Mouse (Mus musculus) MEL (cell line): Measurements from ENCODE around the gene Hmgn1. TPM values are rescaled to one million over a fixed set of nuclear protein-coding genes. Genes with fewer than 3 reads are reported as not detected.

Source experiments
- DNase-seq: peaks from one replicate; pipeline ENCODE4 v3.0.0; 2011; ENCODE audit warnings: low read depth, low spot score
- H3K27ac ChIP-seq: 2 replicates; pipeline ENCODE4 v1.5.1; 2012; ENCODE audit warnings: low read depth, mild to moderate bottlenecking, control low read depth, low read length, moderate library complexity; ENCODE audit not compliant: control insufficient read depth
- H3K27me3 ChIP-seq, 2 experiments: fragments of 150-350 bp in 1 of 2; sonication (generic) in 1 of 2; 2 replicates each; pipeline ENCODE4 v1.6.1; 2012; ENCODE audit warnings: low read length in 2 of 2, mild to moderate bottlenecking in 2 of 2, improper control_type of control experiment in 1 of 2, moderate library complexity in 1 of 2; ENCODE audit not compliant: insufficient read depth in 2 of 2, control insufficient read depth in 1 of 2
- H3K36me3 ChIP-seq, 2 experiments: 2 replicates each; pipeline ENCODE4 v1.6.1; 2012 to 2014; ENCODE audit warnings: low read length in 2 of 2, improper control_type of control experiment in 1 of 2, inconsistent platforms in 1 of 2, mild to moderate bottlenecking in 1 of 2; ENCODE audit not compliant: insufficient read depth in 2 of 2, control insufficient read depth in 1 of 2
- H3K4me1 ChIP-seq, 2 experiments: fragments of 150-350 bp in 1 of 2; sonication (generic) in 1 of 2; 2 replicates each; pipeline ENCODE4 v1.6.1; 2012; ENCODE audit warnings: low read length in 2 of 2, improper control_type of control experiment in 1 of 2, mild to moderate bottlenecking in 1 of 2; ENCODE audit not compliant: insufficient read depth in 2 of 2, control insufficient read depth in 1 of 2
- H3K4me3 ChIP-seq, 2 experiments: fragments of 150-350 bp in 1 of 2; sonication (generic) in 1 of 2; 2 replicates each; pipeline ENCODE4 v1.5.1; 2012; ENCODE audit warnings: low read depth in 2 of 2, low read length in 2 of 2, mild to moderate bottlenecking in 2 of 2, moderate library complexity in 2 of 2, control low read depth in 1 of 2, improper control_type of control experiment in 1 of 2; ENCODE audit not compliant: control insufficient read depth in 1 of 2, insufficient read depth in 1 of 2
- H3K79me2 ChIP-seq: 2 replicates; pipeline ENCODE4 v1.6.1; 2012; ENCODE audit warnings: mild to moderate bottlenecking, low read length, moderate library complexity; ENCODE audit not compliant: control insufficient read depth, poor library complexity, insufficient read depth
- H3K9ac ChIP-seq: 2 replicates; pipeline ENCODE4 v1.6.1; 2012; ENCODE audit warnings: low read depth, mild to moderate bottlenecking, control low read depth, low read length, moderate library complexity; ENCODE audit not compliant: control insufficient read depth, poor library complexity, severe bottlenecking
- H3K9me3 ChIP-seq: fragments of 150-350 bp; sonication (generic); replicated peaks from 2 replicates; pipeline ENCODE4 v1.6.1; 2012; ENCODE audit warnings: mild to moderate bottlenecking, low read length, improper control_type of control experiment, moderate library complexity; ENCODE audit not compliant: insufficient read depth
- BHLHE40 ChIP-seq: IDR thresholded peaks from 2 replicates; pipeline ENCODE4 v1.6.1; 2012; ENCODE audit warnings: low read depth, mild to moderate bottlenecking, inconsistent platforms, low read length, improper control_type of control experiment, borderline replicate concordance
- CHD1 ChIP-seq: IDR thresholded peaks from 2 replicates; pipeline ENCODE4 v1.6.1; 2012; ENCODE audit warnings: low read depth, mild to moderate bottlenecking, inconsistent platforms, low read length, improper control_type of control experiment
- CHD2 ChIP-seq: IDR thresholded peaks from 2 replicates; pipeline ENCODE4 v1.6.1; 2011; ENCODE audit warnings: low read length, improper control_type of control experiment
- CTCF ChIP-seq, 3 experiments: IDR thresholded peaks in 2 of 3; conservative IDR thresholded peaks in 1 of 3; 2 replicates each; pipeline ENCODE4 v1.5.1; 2011 to 2012; ENCODE audit warnings: low read length in 3 of 3, low read depth in 2 of 3, mild to moderate bottlenecking in 2 of 3, improper control_type of control experiment in 1 of 3, inconsistent platforms in 1 of 3, mixed read lengths in 1 of 3, moderate library complexity in 1 of 3; ENCODE audit not compliant: control insufficient read depth in 1 of 3, insufficient read depth in 1 of 3, poor library complexity in 1 of 3, severe bottlenecking in 1 of 3
- ELF1 ChIP-seq: IDR thresholded peaks from 2 replicates; pipeline ENCODE4 v1.6.1; 2014; ENCODE audit warnings: low read depth, mild to moderate bottlenecking, inconsistent platforms, low read length, improper control_type of control experiment, moderate library complexity
- JUND ChIP-seq: IDR thresholded peaks from 2 replicates; pipeline ENCODE4 v1.6.1; 2011; ENCODE audit warnings: low read depth, mild to moderate bottlenecking, improper control_type of control experiment, low read length
- MAFK ChIP-seq: IDR thresholded peaks from 2 replicates; pipeline ENCODE4 v1.6.1; 2011; ENCODE audit warnings: low read depth, mild to moderate bottlenecking, low read length, improper control_type of control experiment, borderline replicate concordance
- MAX ChIP-seq: IDR thresholded peaks from 2 replicates; pipeline ENCODE4 v1.6.1; 2011; ENCODE audit warnings: low read length, improper control_type of control experiment
- MXI1 ChIP-seq: IDR thresholded peaks from 2 replicates; pipeline ENCODE4 v1.6.1; 2011; ENCODE audit warnings: mild to moderate bottlenecking, low read depth, low read length, improper control_type of control experiment
- MYB ChIP-seq: IDR thresholded peaks from 2 replicates; pipeline ENCODE4 v1.6.1; 2011; ENCODE audit warnings: mild to moderate bottlenecking, low read depth, low read length, improper control_type of control experiment
- MYC ChIP-seq: IDR thresholded peaks from 2 replicates; pipeline ENCODE4 v1.6.1; 2011; ENCODE audit warnings: low read depth, mild to moderate bottlenecking, low read length, improper control_type of control experiment, moderate library complexity
- POLR2A ChIP-seq, 2 experiments: IDR thresholded peaks; 2 replicates each; pipeline ENCODE4 v1.6.1; 2011 to 2012; ENCODE audit warnings: low read length in 2 of 2, mild to moderate bottlenecking in 2 of 2, control low read depth in 1 of 2, improper control_type of control experiment in 1 of 2, low read depth in 1 of 2, moderate library complexity in 1 of 2; ENCODE audit not compliant: control insufficient read depth in 1 of 2, insufficient read depth in 1 of 2, poor library complexity in 1 of 2
- POLR2AphosphoS2 ChIP-seq: IDR thresholded peaks from 2 replicates; pipeline ENCODE4 v1.6.1; 2011; ENCODE audit warnings: low read length, improper control_type of control experiment
- POLR2AphosphoS5 ChIP-seq: IDR thresholded peaks from 2 replicates; pipeline ENCODE4 v1.6.1; 2012; ENCODE audit warnings: low read depth, borderline replicate concordance, mild to moderate bottlenecking, inconsistent platforms, low read length, moderate library complexity, mixed read lengths
- RAD21 ChIP-seq: IDR thresholded peaks from 2 replicates; pipeline ENCODE4 v1.6.1; 2011; ENCODE audit warnings: mild to moderate bottlenecking, low read depth, low read length, improper control_type of control experiment
- RCOR1 ChIP-seq: IDR thresholded peaks from 2 replicates; pipeline ENCODE4 v1.6.1; 2012; ENCODE audit warnings: low read depth, mild to moderate bottlenecking, inconsistent platforms, low read length, improper control_type of control experiment
- SIN3A ChIP-seq: IDR thresholded peaks from 2 replicates; pipeline ENCODE4 v1.6.1; 2012; ENCODE audit warnings: low read length, improper control_type of control experiment, inconsistent platforms
- TAL1 ChIP-seq: IDR thresholded peaks from 2 replicates; pipeline ENCODE4 v1.6.1; 2012; ENCODE audit warnings: mild to moderate bottlenecking, inconsistent platforms, low read length, moderate library complexity, mixed read lengths
- TBP ChIP-seq: IDR thresholded peaks from 2 replicates; pipeline ENCODE4 v1.8.0; 2011; ENCODE audit warnings: low read depth, low read length, improper control_type of control experiment
- USF1 ChIP-seq: IDR thresholded peaks from 2 replicates; pipeline ENCODE4 v1.6.1; 2014; ENCODE audit warnings: low read depth, mild to moderate bottlenecking, inconsistent platforms, low read length, improper control_type of control experiment, moderate library complexity
- ZC3H11A ChIP-seq: IDR thresholded peaks from 2 replicates; pipeline ENCODE4 v1.6.1; 2012; ENCODE audit warnings: low read depth, mild to moderate bottlenecking, inconsistent platforms, low read length, improper control_type of control experiment
- ZKSCAN1 ChIP-seq: IDR thresholded peaks from 2 replicates; pipeline ENCODE4 v1.6.1; 2012; ENCODE audit warnings: low read depth, mild to moderate bottlenecking, inconsistent platforms, low read length, improper control_type of control experiment, moderate library complexity
- polyA plus RNA-seq, 2 experiments: library from polyadenylated mRNA; stranded (reverse) in 1 of 2; unstranded in 1 of 2; fragments of >175 nt in 1 of 2; fragments of >200 nt in 1 of 2; gene quantifications; 2 replicates each; pipeline versions ENCODE4 v1.2.1 to v1.2.4; 2012; ENCODE audit warnings: low replicate concordance in 2 of 2, low read depth in 1 of 2; ENCODE audit not compliant: insufficient read length in 2 of 2, insufficient read depth in 1 of 2, missing spikeins in 1 of 2
- total RNA-seq: library from RNA; depleted of rRNA; stranded (reverse); fragments of 300-350 nt; gene quantifications from 2 replicates; pipeline ENCODE4 v1.2.3, GENCODE M21; 2012

The Hmgn1 gene
- total and polyA plus RNA-seq, 3 experiments = 185 to 778 (median 246) TPM

DNA sequence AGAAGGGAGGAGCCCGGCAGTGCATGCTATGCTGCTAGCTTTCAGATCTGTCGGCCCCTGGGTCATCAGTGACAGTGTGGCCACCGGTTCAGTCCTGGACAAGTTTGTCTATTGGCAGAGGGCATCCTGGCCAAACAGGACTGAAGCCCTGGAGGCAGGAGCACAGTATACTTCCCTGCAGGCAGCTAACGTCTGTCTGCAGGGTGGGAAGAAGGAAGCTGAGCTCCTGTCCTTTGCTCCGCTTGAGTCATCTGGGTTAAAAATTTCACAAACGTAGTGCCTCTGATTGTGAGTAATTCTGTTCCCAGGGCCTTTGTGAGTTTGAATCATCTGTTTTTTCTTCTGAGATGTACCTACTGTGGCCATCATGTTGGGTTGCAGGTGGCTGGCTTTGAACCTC, 21.3 kb upstream of the Hmgn1 start:
- no peaks in the 10 kb centered on the region for H3K27me3 ChIP-seq
- peaks cover 39% of the 10 kb centered on the region for H3K79me2 ChIP-seq
- no peaks in the 10 kb centered on the region for H3K9me3 ChIP-seq
- no peak for DNase-seq
- TF ChIP-seq POLR2A (IDR thresholded peaks at IDR 0.05; ENCODE audit: control insufficient read depth in 1 of 2, insufficient read depth in 1 of 2, low read depth in 1 of 2, low read length in 2 of 2, poor library complexity in 1 of 2) (no peak), MAX (no peak), POLR2AphosphoS5 (no peak), MYB (no peak), ZKSCAN1 (no peak), CHD1 (no peak), POLR2AphosphoS2 (no peak), MAFK (no peak), TAL1 (no peak)
- no peak overlapping the region for H3K9ac ChIP-seq
- H3K4me3 ChIP-seq = no peak overlapping the region
- no peak overlapping the region for H3K27ac ChIP-seq
- H3K36me3 ChIP-seq = peaks cover 0 to 8% of the 10 kb centered on the region in 2 experiments; a peak in 1 of 4 replicates
- H3K4me1 ChIP-seq = peaks cover 0 to 12% of the 10 kb centered on the region in 2 experiments; a peak in 1 of 4 replicates

DNA sequence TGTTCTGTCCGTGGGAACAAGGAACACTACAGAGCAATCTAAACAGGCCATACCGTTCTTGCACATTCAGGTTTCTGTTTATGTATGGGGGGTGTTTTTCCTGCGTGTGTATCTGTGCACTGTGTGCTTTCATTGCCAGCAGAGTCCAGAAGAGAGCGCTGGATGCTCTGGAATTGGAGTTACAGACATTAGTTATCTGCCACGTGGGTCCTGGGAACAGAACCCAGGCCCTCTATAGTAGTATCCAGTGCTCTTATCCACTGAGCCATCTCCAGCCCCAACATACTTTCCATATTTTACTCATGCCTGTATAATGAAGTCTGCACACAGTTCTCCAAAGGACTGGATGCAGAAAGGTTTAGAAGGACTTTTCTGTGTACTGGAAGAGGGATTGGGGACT, 18.3 kb upstream of the Hmgn1 start:
- peaks cover 0 to 12% of the 10 kb centered on the region in 2 experiments; a peak in 1 of 4 replicates for H3K4me1 ChIP-seq
- H3K79me2 ChIP-seq = peaks cover 39% of the 10 kb centered on the region
- peak overlapping the region; percentile 70 to 74 for H3K4me3 ChIP-seq
- H3K9ac ChIP-seq = peak overlapping the region; percentile 79
- peak overlapping the region; percentile 47 for H3K27ac ChIP-seq
- H3K36me3 ChIP-seq = peaks cover 0 to 8% of the 10 kb centered on the region in 2 experiments; a peak in 1 of 4 replicates
- no peaks in the 10 kb centered on the region for H3K27me3 ChIP-seq
- no peaks in the 10 kb centered on the region for H3K9me3 ChIP-seq
- 0 out of 6 replicates have a peak, but pooled peaks of 1 of the 3 experiments have one; percentile 4 for TF ChIP-seq CTCF (IDR thresholded peaks at IDR 0.05 in 2 of 3, conservative IDR thresholded peaks at IDR 0.05 in 1 of 3; ENCODE audit: control insufficient read depth in 1 of 3, insufficient read depth in 1 of 3, low read depth in 2 of 3, low read length in 3 of 3, poor library complexity in 1 of 3, severe bottlenecking in 1 of 3)
- TF ChIP-seq MAX = peak; percentile 75; the same call in 1 of the 2 replicates
- TF ChIP-seq TAL1 = no peak
- peak; percentile 14; the same call in 1 of the 2 replicates for TF ChIP-seq USF1
- no peak; the same call in 1 of the 2 replicates for TF ChIP-seq MYC
- no peak for DNase-seq

DNA sequence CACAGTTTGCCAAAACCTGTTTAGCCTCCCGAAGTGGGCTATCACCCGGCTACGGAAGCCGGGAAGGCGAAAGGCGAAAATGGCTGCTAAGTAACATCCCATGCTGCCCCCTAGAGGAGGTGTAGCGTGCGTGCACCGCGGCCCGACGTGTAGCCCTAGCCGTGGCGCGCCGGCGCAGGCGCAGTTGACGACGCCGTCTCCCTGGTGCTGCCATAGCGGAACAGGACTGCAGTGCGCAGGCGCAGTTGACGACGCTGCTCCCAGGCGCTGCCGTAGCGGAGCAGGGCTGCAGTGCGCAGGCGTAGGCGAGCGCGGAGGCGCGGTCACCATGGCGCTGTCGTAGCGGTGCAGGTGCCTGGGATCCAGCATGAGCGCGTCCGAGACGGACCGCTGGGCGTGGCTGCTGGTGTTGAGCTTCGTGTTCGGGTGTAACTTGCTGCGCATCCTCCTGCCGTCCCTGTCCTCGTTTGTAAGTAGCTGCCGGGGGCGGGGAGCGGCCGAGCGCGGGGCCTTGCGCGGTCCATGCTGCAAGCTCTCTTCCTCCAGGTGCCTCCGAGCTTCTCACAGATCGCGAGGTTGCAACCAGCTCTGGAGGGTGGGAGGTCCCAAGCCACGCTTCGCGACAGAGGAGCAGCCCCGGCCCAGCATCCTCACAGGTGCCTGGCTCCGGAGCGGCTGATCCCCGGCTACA, 17.7 kb upstream of the Hmgn1 start, which contains the start of gene Wrb:
Gene Wrb, plus strand, starts transcription at position 298 of the 691 bp plus-strand sequence.
- peak within 1 kb of the TSS; percentile 70 to 74 for H3K4me3 ChIP-seq
- peaks cover 0 to 8% of the 10 kb centered on the region in 2 experiments; a peak in 1 of 4 replicates for H3K36me3 ChIP-seq
- peaks cover 0 to 12% of the 10 kb centered on the region in 2 experiments; a peak in 1 of 4 replicates for H3K4me1 ChIP-seq
- H3K79me2 ChIP-seq = peaks cover 39% of the 10 kb centered on the region
- H3K9ac ChIP-seq = peak within 1 kb of the TSS; percentile 79
- no peaks in the 10 kb centered on the region for H3K9me3 ChIP-seq
- H3K27ac ChIP-seq = peak within 1 kb of the TSS; percentile 47
- peak; percentile 99 for DNase-seq
- no peaks in the 10 kb centered on the region for H3K27me3 ChIP-seq
- no peak for TF ChIP-seq CHD2
- peak; percentile 48 for TF ChIP-seq RAD21
- TF ChIP-seq USF1 = peak; percentile 40; the same call in 1 of the 2 replicates
- TF ChIP-seq ZC3H11A = no peak
- no peak for TF ChIP-seq BHLHE40
- TF ChIP-seq MXI1 = peak; percentile 90
- peak; percentile 84 for TF ChIP-seq RCOR1
- peak; percentile 55 for TF ChIP-seq MYC
- no peak for TF ChIP-seq JUND
- peak; percentile 79 for TF ChIP-seq ELF1
- peak; percentile 83 to 99 (median 88) for TF ChIP-seq CTCF (IDR thresholded peaks at IDR 0.05 in 2 of 3, conservative IDR thresholded peaks at IDR 0.05 in 1 of 3; ENCODE audit: control insufficient read depth in 1 of 3, insufficient read depth in 1 of 3, low read depth in 2 of 3, low read length in 3 of 3, poor library complexity in 1 of 3, severe bottlenecking in 1 of 3)
- TF ChIP-seq TBP = peak; percentile 60; the same call in 1 of the 2 replicates
- peak; percentile 83; the same call in 1 of the 2 replicates for TF ChIP-seq SIN3A
- TF ChIP-seq POLR2AphosphoS5 = no peak
- TF ChIP-seq POLR2A (IDR thresholded peaks at IDR 0.05; ENCODE audit: control insufficient read depth in 1 of 2, insufficient read depth in 1 of 2, low read depth in 1 of 2, low read length in 2 of 2, poor library complexity in 1 of 2) = peak in 1 of 2 experiments; percentile 82; a peak in 2 of 4 replicates
- TF ChIP-seq POLR2AphosphoS2 = no peak
